Mouse (Mus musculus) effector memory CD4-positive, alpha-beta T cell, adult 7 months (primary cell): ENCODE results near the gene Mef2d. TPM values are rescaled to one million over a fixed set of nuclear protein-coding genes. Genes with fewer than 3 reads are reported as not detected.

Source experiments
- polyA plus RNA-seq: library from polyadenylated mRNA; unstranded; fragments of 100-300 nt; shearing (Covaris generic); gene quantifications from one replicate; pipeline ENCODE4 v1.2.1, GENCODE M21; 2017

The Mef2d gene
- polyA plus RNA-seq, result 168 TPM

DNA sequence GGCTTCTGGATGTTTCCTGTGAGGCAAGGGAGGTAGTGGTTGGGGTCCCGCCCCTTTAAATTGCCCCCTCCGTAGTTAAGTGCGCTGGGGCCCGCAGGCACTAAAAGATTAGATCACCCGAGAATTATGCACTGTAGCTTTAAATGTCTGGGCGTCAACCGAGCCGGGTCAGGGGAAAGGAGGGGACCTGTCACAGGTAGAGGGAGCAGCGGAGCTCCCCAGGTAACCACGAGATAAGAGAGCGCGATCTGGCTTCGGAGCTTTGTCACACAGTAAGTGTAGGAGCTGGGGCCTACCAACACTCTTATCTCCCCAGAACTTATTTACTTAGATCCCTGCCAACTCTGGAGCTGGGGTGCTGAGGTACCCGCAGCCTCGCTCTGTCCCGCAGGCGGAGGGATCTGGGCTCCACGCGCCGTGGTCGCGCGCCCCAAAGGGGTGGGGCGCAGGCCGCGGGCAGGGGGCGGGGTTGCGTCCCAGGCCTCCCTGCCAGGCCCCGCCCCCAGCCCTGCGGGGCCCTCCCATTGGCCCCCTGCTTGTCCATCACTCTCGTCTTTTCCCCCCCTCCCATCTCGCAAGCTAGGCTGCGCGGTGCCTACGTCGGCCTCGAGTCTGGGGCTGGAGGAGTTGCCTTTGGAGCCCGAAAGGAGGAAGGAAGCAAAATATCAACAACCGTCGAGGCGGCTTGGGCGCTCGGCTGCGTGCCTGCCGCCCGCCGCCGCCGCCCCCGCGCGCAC is at the start of gene Mef2d:
Gene Mef2d (plus strand): TSS at position 586 of the 737 bp plus-strand sequence.

Other genes starting within 250 kb of the Mef2d start
- 142 TPM for gene Hdgf, start 236.1 kb upstream of the Mef2d start, polyA plus RNA-seq
- 136 TPM for gene Mrpl24, start 222.9 kb upstream of the Mef2d start, polyA plus RNA-seq
- gene Isg20l2, start 212.1 kb upstream of the Mef2d start, polyA plus RNA-seq, result 31.6 TPM
- 17.3 TPM for gene Rrnad1, start 211.7 kb upstream of the Mef2d start, polyA plus RNA-seq
- gene Crabp2, start 193.7 kb upstream of the Mef2d start, polyA plus RNA-seq, result not detected
- 0.37 TPM for gene Nes, start 171.3 kb upstream of the Mef2d start, polyA plus RNA-seq
- not detected for gene Bcan, start 142.1 kb upstream of the Mef2d start, polyA plus RNA-seq
- gene Hapln2, start 114.8 kb upstream of the Mef2d start, polyA plus RNA-seq, result not detected
- 12.0 TPM for gene Gpatch4, start 99.3 kb upstream of the Mef2d start, polyA plus RNA-seq
- gene Naxe, start 83.9 kb upstream of the Mef2d start, polyA plus RNA-seq, result 47.5 TPM
- not detected for gene Ttc24, start 64.1 kb upstream of the Mef2d start, polyA plus RNA-seq
- 0.30 TPM for gene Iqgap3, start 60.4 kb upstream of the Mef2d start, polyA plus RNA-seq
- not detected for gene Rhbg, start 112.3 kb downstream of the Mef2d start, polyA plus RNA-seq
- gene Gm38392, start 144.8 kb downstream of the Mef2d start, polyA plus RNA-seq, result not detected
- 4.1 TPM for gene Tsacc, start 154.6 kb downstream of the Mef2d start, polyA plus RNA-seq
- gene Cct3, start 154.7 kb downstream of the Mef2d start, polyA plus RNA-seq, result 309 TPM
- 191 TPM for gene Glmp, start 182.7 kb downstream of the Mef2d start, polyA plus RNA-seq
- gene Tmem79, start 193.8 kb downstream of the Mef2d start, polyA plus RNA-seq, result 0.46 TPM
- gene Smg5, start 193.9 kb downstream of the Mef2d start, polyA plus RNA-seq, result 35.6 TPM
- gene Paqr6, start 222.2 kb downstream of the Mef2d start, polyA plus RNA-seq, result not detected
- gene Bglap3, start 230.4 kb downstream of the Mef2d start, polyA plus RNA-seq, result not detected
- not detected for gene Bglap2, start 236.3 kb downstream of the Mef2d start, polyA plus RNA-seq
- not detected for gene Bglap, start 242.1 kb downstream of the Mef2d start, polyA plus RNA-seq